Mouse (Mus musculus): ENCODE results near the gene Mmd. TPM values are rescaled to one million over a fixed set of nuclear protein-coding genes. Genes with fewer than 3 reads are reported as not detected.

Gene Mmd
- total RNA-seq, 2 experiments from 2014 or later, result 35.9 to 38.2 TPM

GRCm38 (mm10) chr11:90246676-90247075, 2.6 kb upstream of the Mmd start:
- intact Hi-C loops (cut with DNase I), result no loop called here
- no peak for DNase-seq

DNA sequence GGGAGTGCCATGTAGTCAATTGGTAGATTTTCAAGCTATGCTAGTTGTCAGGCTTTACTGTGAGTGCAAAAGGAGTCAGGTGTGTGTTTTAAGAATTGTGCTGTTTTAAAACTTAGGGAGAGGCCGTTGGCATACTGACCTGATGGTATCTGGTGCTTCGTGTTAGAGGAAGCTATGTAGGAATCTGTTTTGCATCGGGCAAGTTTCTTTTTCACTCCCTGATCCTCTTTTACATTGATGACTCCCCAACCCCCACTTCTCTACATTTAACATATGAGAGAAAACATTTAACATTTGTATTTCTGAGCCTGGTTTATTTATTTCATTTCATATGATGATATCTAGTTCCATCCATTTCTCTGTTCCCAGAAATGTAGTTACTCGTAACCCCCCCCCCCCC, 1.5 kb upstream of the Mmd start:
- intact Hi-C loops (cut with DNase I), result no loop called here
- DNase-seq, result no peak

- intact Hi-C loops (cut with DNase I), result loop anchor here (5.0 to 10.0 kb wide), 2 partner anchors 65 to 262 kb away; partner anchors contain the start of gene Gm45716
- no peak for DNase-seq
These were observed 465 bp downstream of the Mmd start for GRCm38 (mm10) chr11:90249701-90250141.

DNA sequence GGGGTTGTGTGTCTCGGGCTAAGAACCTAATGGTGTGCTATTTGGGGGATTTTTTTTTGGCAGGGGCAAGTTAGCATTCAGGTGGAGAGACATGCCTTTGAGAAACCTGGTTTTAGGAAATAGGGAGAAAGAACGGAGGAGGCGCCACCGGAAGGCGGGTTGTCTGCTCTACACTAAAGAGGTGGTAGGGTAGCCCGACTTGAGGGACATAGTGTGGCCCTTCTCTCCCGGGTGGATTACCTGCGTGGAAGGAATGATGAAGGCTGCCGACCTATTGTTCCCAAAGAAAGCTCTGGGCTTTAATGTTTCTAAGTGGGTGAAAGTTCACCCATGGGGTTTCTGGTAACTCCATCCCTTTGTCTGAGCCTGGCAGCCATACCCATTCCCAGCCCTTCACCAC, 933 bp downstream of the Mmd start:
- intact Hi-C loops (cut with DNase I), result loop anchor here (5.0 to 10.0 kb wide), 2 partner anchors 65 to 263 kb away; partner anchors contain the start of gene Gm45716

DNA sequence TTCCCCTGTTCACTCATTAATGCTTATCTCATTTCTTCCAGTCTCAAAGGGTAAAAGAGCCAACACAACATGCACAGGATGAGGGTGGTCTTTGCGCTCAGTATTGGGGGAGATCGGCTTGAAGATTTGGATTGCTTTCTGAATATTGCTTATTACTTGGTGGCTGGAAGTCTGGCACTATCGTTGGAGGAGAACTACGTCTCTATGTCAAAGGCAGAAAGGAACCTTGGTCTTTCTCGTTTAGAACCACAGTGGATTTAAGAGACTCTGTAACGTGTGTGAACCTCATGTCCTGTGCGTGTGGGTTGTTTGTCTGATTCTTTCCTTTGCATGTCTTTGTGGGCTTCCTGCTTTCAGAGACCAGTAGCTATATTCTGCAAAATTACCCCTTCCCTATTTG, 1.5 kb downstream of the Mmd start:
- intact Hi-C loops (cut with DNase I), result loop anchor here (5.0 to 10.0 kb wide), 2 partner anchors 66 to 263 kb away; partner anchors contain the start of gene Gm45716
- no peak for DNase-seq

More for the DNA sequence above, 933 bp downstream of the Mmd start:
- DNase-seq, result no peak

DNA sequence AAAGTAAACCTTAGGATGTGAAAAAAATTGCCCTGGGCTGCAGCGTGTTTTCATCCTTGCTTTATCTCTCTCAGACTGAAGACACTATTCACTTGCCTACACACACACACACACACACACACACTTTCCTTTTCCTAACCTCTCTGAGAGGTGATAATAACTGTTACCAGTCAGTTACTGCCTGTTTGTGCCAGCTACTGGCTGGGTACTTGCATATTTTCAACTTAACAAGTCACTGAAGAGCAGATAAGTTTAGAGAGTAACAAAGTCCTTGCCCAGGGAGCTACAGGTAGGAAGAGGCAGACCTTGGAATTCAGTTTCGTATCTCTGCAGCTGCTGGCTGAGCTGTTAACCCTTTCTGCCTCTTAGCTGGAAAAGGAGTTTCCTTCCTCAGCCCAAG, 2.7 kb downstream of the Mmd start:
- intact Hi-C loops (cut with DNase I), result loop anchor here (5.0 to 10.0 kb wide), 2 partner anchors 67 to 265 kb away; partner anchors contain the start of gene Gm45716
- no peak for DNase-seq

- intact Hi-C loops (cut with DNase I), result loop anchor here (5.0 to 10.0 kb wide), 2 partner anchors 68 to 265 kb away; partner anchors contain the start of gene Gm45716
These were observed 3.1 kb downstream of the Mmd start for GRCm38 (mm10) chr11:90252366-90252765.

DNA sequence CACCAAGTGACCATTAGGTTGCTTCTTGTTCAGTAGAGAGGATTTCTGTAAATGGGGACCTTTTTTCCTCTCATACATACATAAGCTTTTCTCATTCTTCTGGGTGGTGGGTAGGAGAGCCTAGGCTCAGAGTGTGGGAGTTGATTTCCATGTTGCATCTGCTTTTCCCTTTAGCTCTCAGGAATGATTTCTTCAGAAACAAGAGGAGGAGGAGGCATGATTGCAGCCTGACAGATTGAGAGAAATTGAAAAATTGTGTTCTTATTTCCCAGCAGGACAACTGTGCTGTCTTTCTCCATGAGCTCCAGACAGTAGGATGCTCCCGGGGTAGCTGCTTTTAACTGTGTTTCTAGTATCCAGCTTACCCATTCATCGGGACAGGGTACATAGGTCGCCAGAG, 5.3 kb downstream of the Mmd start:
- intact Hi-C loops (cut with DNase I), result loop anchor here (5.0 to 10.0 kb wide), 2 partner anchors 70 to 267 kb away; partner anchors contain the start of gene Gm45716
- DNase-seq, result no peak

More at GRCm38 (mm10) chr11:90252366-90252765, 3.1 kb downstream of the Mmd start:
- peak in 1 of 2 experiments; percentile 13 for DNase-seq

DNA sequence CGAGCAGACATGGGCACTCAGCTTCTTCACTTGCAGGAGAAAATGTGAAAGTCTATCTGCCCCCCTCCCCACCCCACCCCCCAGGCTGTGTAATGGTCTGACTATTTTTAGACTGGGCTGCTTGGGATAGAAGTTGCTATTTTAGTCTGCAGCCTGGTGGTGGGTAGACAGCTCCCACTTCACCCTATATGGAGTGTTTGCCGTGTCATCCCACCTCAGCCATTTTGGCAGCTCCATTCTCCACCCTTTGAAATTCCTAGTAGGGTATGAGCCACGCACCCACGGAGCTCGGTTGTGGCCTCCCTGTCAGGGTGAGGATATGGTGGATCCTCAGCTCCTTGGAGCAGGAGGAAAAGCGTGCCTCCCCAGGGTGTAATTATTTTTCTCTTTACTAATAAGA, 6.4 kb downstream of the Mmd start:
- intact Hi-C loops (cut with DNase I), result loop anchor here (10.0 kb wide), 1 partner anchor 71 kb away; the partner anchor contains the start of gene Gm45716
- peak; percentile 26 to 38 for DNase-seq

DNA sequence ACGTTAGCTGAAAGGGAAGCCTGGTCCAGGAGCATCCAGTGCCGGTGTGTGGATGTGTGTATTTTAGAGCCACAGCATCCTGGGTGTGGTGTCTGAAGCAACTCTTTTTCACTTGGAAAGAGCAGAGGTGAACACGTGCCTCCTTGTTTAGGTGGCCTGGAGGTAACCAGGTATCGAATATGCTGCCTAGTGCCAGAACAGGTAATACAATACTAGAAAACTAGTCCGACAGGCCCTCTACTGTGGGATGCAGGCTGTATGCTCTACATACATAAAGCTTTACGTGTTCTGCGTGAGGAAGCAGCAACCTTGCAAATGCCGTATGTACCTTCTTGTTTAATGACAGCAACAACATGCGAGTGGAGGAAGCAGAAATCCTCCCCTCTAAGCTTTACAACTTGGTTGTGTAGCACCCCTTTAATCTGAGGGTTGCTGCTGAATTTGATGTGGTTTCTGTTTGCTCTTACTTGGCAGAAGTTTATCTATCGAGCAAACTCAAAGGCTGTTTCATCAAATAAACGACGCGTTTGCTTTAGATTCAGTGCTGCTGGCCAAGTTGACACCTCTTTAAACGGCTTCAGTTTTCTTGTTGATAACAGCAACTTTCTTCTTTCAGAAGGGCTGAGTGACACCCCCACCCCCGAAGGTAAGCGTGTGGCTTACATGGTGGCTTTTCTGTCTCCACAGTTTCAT, 7.7 kb downstream of the Mmd start:
- DNase-seq, result no peak
- intact Hi-C loops (cut with DNase I), result loop anchor here (10.0 kb wide), 1 partner anchor 72 kb away; the partner anchor contains the start of gene Gm45716

- intact Hi-C loops (cut with DNase I), result loop anchor here (10.0 kb wide), 1 partner anchor 74 kb away; the partner anchor contains the start of gene Gm45716
- no peak for DNase-seq
These were observed 9.2 kb downstream of the Mmd start for GRCm38 (mm10) chr11:90258321-90258927.

DNA sequence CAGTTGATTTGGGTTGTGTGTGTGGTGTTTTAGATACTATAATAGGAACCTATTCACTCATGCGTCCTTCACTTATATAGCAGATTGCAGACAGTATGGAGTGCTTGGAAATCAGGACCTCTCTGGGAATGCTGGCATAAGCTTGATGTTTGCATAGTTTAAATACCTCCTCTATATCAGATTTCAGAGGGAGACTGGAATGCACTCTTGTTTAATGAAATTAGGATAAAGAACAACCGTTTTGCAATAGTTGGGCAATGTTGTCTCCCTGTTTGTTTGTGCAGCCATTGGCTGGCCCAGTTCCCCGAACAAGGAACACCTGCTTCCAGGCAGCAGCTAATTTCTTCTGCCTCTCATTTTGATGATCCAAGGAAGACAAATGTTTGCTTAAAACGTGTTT, 9.8 kb downstream of the Mmd start:
- peak in 1 of 2 experiments; percentile 18 for DNase-seq
- intact Hi-C loops (cut with DNase I), result loop anchor here (10.0 kb wide), 1 partner anchor 74 kb away; the partner anchor contains the start of gene Gm45716

- DNase-seq, result no peak
- intact Hi-C loops (cut with DNase I), result loop anchor here (10.0 kb wide), 1 partner anchor 75 kb away; the partner anchor contains the start of gene Gm45716
These were observed 10.6 kb downstream of the Mmd start for GRCm38 (mm10) chr11:90259826-90260225.

- no peak for DNase-seq
- intact Hi-C loops (cut with DNase I), result no loop called here
These were observed 14.9 kb downstream of the Mmd start for GRCm38 (mm10) chr11:90264180-90264579.

GRCm38 (mm10) chr11:90265581-90265980, 16.3 kb downstream of the Mmd start:
- intact Hi-C loops (cut with DNase I), result no loop called here
- no peak for DNase-seq

DNA sequence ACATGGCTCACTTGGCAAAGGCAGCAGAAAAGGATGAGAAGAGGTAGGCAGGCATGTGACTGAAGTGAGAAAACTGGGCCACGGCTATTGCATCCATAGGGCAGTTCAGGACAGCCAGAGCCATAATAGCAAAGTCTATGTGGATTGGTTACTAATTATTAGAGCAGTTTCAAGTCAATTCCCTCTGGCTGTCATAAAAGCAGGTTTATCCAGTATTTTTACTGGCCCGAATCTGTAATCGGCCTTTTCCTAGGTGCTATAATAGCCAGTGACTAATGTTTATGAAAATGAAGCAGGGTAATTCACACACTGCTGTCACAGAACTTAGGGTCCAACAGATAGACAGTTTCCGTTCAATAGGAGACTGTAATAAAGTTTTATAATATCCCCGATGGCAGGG, 19.7 kb downstream of the Mmd start:
- intact Hi-C loops (cut with DNase I), result no loop called here

GRCm38 (mm10) chr11:90269398-90270123, 20.3 kb downstream of the Mmd start:
- intact Hi-C loops (cut with DNase I), result no loop called here
- no peak for DNase-seq

More for the DNA sequence above, 19.7 kb downstream of the Mmd start:
- no peak for DNase-seq

GRCm38 (mm10) chr11:90270132-90270877, 21.0 kb downstream of the Mmd start:
- DNase-seq, result no peak
- intact Hi-C loops (cut with DNase I), result no loop called here

GRCm38 (mm10) chr11:90274187-90274586, 24.9 kb downstream of the Mmd start:
- DNase-seq, result no peak
- intact Hi-C loops (cut with DNase I), result no loop called here

DNA sequence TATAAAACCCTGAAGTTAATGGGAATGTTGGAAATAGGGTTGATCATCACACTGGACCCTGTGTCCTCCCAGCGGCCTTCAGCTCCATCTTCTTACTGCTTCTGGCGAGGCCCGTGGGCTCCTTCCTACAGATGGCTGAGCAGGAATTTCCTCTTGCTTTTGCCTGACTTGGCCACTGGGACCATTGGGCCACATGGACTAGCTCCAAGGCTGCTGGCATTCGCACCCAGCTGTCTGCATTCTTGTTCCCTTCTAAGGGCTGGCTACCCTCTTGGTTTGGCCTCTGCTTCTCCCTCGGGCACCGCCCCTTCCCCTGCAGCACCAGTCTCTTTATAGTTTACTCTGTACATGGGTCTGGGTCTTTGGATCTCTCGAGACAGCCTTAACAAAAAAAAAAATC, 26.4 kb downstream of the Mmd start:
- intact Hi-C loops (cut with DNase I), result no loop called here
- DNase-seq, result peak; percentile 39 to 70

Data from heart, postnatal 14 days (tissue).